Mouse (Mus musculus): ENCODE results near the gene Grap2.

The Grap2 gene

DNA sequence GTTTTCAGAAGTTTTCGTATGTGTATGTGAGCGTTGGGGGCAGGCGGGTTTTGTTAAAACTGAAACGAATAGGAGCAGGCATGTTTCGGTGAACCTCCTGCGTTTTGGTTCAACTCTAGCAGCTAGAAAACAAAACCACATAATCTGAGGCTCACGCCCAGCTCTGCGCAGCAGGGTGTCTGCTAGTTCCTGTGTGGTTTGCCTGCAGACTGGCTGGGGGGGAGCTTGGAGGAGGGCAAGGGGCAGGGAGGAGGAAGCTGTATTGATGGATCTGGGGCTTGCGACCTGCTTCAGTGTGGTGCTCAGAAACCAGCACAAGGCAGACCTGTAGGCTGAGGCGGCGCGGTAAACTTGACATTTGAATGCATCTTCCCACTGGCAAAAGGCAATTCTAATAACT is at the start of gene Grap2:
Gene Grap2, plus strand, starts transcription at position 304 of the 400 bp plus-strand sequence.
- DNase-seq = no peak

GRCm38 (mm10) chr15:80529955-80530869 is 42.2 kb upstream of the Grap2 start:
- no peak for DNase-seq

DNA sequence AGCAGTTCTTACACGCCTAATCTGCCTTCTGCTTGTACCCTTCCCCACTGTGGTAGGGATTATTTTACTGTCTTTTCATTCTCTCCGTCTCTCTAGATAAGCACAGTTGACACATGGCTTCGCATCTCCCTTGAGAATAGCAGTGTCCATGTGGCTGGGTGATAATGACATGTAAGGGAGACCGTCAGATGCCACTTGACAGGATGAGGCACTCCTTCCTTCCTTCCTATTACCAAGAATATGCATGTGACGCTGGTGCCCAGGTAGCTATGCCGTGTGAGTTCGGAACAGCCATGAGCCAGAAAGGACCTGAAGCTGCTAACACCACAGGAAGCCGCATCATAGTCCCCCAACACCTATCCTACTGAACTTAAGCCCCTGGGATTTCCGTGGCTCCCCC is 41.4 kb upstream of the Grap2 start:
- DNase-seq = no peak

DNA sequence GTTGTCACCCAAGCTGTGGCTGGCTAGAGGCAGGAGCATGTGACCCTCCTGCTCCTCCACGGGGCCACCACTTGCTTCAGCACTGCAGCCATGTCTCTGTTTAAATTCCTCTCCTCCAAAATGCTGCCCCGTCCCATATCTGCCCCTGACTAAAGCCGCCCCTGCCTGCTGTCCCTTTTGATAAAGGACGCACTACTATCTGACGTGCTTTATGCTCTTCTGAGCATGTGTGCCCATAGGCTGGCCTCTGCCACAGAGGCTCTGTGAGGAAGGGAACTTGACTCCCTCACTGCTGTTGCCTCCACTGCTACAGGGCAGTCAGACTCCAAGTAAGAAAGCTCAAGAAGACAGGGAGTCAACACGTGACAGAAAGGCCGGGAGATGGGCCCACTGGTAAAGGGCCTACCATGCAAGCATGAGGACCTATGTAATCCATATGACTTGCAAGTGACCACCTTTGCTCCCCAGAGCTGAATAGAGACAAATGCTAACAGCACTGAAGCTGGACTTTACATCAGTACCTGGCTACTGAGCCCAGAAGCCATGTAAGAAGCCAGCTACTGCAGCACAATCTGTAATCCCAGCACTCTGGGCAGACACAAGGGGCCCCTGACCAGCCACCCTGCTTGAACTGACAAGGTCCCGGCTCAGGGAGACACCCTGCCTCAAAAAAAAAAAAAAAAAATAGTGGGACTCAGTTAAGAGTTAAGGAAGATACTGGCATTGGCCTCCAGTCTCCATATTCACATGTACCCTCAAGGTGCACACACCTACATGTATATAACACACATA is 39.9 kb upstream of the Grap2 start:
- no peak for DNase-seq

DNA sequence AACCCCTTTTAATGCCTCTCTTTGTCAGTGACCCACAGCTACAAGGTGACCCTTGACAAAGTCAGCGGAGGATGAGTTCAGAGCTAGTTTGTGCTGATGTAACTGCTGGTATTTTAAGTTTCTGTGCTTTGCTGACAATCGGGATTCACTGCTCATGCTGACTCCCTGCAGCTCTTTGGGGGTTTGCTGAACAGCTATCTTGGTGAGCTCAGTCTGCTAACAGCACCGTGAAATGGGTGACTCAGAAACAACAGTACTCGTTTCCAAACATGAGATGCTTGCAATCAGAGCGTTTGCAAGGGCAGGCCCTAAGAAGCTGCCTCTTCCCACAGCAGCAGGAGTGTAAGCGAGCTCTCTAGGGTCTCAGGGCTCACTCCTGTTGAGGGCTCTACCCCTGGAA is 39.1 kb upstream of the Grap2 start:
- DNase-seq = no peak

DNA sequence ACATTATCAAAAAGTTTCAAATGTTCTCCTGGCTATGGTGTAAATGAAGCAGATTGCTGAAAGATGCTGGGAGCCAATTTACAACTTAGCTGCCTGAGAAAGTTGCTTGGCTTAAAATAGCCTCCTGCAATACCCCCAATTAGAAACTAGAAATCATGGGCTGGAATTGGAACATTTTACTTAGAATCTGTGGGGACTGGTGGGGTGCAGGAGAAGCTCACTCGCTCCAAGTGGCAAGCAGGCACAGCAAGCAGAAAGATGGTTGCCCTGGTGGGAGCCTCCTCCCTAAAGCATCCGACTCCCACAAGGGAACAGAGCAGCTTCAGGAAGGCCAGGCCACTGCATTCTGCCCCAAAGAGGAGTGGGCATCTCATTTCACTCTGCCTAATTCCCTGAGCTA is 36.3 kb upstream of the Grap2 start:
- no peak for DNase-seq

DNA sequence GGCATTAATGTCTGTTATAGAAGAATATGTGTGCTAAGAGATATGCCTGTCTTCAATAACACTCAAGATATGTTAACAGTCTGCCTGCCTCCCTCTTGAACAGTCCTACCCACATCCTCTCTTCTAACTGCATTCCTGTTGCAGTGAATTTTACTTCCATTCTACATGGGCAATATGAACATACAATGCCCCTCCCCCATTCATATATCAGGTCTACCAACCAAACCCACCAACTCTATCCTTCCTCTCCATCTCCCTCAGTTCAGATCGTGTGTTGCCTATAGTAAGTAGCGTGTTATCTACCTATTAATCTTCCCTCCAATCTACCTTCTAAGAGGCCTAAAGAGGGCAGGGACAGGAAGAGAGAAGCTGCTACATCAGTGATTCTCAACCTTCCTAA is 34.3 kb upstream of the Grap2 start:
- DNase-seq = no peak

GRCm38 (mm10) chr15:80538671-80539340 is 33.6 kb upstream of the Grap2 start:
- DNase-seq = no peak

DNA sequence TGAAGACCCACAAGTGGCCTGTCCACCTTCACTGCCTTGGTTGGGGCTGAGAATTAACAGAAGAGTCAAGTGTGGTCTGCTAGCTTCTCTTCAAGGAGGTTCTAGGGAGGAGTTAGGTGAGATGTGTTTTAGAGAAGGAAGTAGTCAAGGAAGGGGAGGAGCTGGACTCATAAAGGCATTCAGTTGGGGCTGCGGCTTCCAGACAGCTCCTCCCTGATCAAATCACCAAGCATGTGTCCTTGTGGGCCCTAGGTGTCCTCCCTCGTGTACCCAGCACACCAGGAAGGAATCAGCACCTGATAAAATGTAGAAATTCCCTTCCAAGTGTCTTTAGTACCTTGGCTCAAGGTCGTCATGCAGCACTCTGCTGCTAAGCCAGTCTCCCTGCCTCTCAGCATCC is 28.3 kb upstream of the Grap2 start:
- DNase-seq = no peak

DNA sequence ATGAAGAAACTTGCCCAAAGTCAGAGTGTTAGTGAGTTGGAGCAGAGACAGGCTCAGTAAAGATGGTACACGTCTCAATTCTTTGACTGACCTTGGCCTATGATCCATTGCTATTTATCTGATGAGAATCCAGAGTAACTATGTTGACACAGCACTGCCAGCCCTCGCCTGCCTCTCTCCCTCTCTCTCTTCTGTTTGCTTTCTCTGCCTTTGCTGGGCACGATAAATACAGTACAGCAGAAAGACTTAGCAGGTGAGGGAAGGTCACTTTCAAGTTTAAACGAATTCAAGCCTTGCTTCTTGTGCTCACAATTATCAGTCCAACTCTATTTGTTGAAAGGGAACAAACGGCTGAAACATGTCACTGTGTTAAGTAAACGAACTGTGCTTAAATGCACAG is 27.0 kb upstream of the Grap2 start:
- no peak for DNase-seq

GRCm38 (mm10) chr15:80554860-80555822 is 17.3 kb upstream of the Grap2 start:
- DNase-seq = no peak

GRCm38 (mm10) chr15:80556021-80556420 is 16.4 kb upstream of the Grap2 start:
- no peak for DNase-seq

GRCm38 (mm10) chr15:80557745-80558144 is 14.6 kb upstream of the Grap2 start:
- peak; percentile 10 for DNase-seq

DNA sequence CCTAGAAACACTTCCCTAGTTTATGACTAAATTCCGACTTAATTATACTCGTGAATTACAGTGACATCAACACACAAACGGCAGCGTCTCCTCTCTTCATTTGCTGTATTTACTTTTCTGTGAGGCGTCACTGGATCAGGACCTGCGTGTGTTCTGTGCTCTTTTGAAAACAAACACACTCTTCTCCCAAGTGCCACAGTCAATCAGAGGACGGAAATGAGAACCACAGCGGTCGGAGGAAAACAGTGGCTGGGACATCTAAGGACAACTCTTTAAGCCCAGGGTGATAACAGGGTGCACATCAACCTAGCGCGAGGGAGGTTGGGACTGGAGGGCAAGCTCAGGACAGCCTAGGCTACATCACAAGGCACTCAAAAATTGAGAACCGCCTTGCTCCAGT is 12.9 kb upstream of the Grap2 start:
- DNase-seq = peak; percentile 36

DNA sequence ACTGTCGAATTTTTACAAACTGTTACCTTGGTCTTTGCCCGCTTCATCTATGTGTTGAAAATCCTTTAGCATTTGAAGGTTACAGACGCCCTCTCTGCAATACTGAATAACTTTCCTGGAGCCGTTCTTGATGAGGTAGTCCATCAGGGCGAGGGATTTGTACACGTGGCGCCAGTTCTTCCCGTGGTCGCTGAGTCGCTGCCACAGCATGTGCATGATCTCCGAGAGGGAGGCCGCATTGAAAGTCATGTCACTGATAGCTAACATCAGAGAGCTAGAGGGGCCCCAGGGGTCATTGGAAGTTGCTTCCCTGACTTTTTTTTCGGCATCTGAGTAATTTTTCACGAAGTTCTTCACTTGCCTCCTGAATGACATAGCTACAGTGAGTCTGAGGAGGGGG is 12.4 kb upstream of the Grap2 start:
- DNase-seq = no peak

- DNase-seq = peak; percentile 6
These were observed 11.5 kb upstream of the Grap2 start for GRCm38 (mm10) chr15:80560646-80561580.

DNA sequence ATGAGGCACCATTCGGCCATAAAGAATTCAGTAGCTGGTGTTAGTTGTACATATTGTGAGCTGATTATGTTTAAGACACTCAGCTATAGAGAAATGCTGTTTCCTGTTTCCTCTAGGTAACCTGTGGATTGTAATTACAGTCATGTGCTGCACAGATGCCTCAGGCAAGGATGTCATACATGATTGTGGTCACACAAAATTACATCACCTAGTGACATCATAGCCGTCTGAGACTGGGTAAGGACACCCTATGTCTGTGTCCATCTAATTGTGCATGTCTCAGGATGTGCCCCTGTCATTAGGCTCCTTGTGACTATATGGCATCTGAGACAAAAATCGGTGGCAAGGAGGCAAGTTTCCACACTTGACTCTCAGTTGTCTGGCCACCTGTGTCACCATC is 9.9 kb upstream of the Grap2 start:
- DNase-seq = no peak

DNA sequence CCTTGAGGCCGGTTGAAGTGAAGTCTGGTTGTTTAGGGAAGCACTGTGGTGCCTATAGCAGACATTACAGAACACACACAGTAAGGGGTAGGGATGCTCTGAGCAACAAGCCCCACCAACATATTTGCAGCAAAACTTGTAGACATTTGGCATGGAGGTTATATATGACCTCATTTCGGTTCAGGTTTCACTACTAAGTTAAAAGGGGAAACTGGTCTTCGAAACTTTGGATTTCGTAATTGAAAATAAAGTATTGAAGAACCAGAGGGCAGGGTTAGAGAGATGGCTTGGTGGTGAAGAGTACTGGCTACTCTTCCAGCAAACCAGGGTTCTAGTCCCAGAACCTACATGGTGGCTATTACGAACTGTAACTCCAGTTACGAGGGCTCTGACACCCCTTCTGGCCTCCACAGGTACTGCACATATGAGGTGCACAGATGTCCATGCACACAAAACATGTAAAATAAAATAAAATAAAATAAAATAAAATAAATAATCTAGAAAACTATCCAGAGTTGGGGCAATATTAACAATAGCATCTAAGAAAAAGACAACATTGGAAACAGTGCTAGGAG is 8.7 kb upstream of the Grap2 start:
- DNase-seq = no peak

DNA sequence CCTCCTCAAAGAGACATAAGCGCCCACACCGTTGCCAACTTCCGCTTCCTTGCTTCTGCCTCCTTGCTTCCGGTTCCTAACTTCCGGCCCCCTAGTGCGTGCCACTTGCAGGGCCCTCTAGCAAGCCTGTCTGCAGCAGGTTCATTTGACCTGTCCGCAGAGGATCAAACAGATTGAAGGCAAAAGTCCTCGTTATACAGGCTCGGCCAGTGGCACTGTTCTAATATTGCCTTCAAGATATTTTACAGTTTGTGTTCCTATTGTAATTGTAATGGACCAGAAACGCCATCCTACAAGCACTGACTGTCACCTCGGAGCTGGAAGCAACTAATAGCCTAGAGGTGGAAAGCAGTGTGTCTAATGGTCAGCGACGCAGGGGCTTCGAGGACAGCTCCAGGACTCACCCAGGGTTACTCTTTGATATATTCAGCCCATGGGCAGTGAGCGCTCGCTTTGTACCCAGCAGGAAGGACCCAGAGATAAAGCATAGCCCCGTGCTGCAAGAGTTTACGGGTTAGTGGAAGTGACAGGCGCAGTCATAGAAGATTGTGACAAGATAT is 7.2 kb upstream of the Grap2 start, which contains the start of gene Enthd1:
Gene Enthd1, minus strand, starts transcription at position 51 of the 560 bp plus-strand sequence.
- no peak for DNase-seq

DNA sequence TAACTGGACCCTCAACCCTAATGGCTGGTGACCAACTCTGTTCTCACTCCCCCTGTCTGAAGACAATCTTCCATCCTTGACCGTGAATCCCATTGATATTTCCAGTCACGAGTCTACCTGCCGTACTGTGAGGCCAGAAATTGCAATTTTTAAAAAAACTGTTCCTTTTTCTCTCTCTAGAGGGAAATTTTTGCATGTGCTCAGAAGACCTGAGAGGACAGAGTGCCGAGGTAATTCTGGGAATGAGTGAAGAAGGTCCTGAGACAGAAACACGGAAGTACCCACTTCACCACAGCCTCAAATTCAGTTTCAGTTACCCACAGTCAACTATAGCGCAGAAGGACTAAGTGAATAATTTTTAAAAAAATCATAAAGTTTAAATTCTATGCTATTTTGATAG is 5.7 kb upstream of the Grap2 start:
- DNase-seq = no peak

Measured in kidney, postnatal 14 days (tissue).